Mouse (Mus musculus) frontal cortex, postnatal 10 days (tissue): ENCODE data around the gene Paqr6.
"Not testable (repeated sequence)": the region's sequence is repeated elsewhere in the genome, so short reads cannot be mapped to it uniquely, and the experiment has no call there.

Experiments used
- DNase-seq, 2 experiments: peaks; one replicate each; pipeline ENCODE4 v3.0.0; 2022; ENCODE audit warnings: low spot score in 2 of 2, mixed read lengths in 1 of 2

Paqr6 gene

DNA sequence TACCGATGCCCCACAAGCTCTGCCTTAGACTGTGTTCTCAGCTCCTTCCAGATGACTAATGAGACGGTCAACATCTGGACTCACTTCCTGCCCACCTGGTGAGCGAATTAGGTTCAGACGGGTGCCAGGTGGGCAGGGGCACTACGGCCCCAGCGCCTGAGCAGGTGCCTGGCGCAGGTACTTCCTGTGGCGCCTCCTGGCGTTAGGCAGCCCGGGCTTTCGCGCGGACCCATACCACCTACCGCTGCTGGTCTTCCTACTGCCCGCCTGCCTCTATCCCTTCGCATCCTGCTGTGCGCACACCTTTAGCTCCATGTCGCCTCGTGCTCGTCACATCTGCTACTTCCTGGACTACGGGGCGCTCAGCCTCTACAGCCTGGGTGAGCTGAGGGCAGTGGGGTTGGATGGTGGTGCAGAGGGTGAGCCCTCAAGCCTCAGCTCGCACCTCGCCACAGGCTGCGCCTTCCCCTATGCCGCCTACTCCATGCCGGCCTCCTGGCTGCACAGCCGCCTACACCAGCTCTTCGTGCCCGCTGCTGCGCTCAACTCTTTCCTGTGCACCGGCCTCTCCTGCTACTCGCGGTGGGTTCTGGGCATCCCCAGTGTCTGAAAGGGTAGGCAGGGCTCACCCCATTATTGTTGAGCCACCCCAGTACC, 1.4 kb downstream of the Paqr6 start:
- no peak for DNase-seq

DNA sequence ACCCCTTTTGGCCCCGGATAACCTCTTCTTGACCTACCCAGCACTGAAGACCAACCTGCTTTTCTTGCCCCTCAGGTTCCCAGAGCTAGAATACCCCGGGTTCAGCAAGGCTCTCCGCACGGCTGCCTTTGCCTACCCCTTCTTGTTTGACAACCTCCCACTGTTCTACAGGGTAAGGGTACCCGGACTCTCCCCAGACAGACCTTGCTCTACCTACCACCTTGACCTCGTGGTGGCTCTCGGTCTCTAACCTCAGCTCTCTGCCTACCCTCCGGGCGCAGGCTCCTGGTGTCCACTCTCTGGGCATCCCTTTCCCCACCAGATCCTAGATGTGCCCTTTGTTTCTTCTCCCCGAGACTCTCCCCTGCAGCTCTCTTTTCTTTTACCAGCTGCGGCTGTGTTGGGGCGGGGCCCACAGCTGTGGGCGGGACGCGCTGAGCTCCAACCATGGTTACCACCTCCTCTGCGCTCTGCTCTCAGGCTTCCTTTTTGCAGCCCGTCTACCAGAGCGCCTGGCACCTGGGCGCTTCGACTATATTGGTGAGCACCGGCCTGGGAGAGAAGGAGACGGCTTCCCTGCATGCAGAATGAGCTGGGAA, 2.5 kb downstream of the Paqr6 start:
- not testable (repeated sequence) for DNase-seq

DNA sequence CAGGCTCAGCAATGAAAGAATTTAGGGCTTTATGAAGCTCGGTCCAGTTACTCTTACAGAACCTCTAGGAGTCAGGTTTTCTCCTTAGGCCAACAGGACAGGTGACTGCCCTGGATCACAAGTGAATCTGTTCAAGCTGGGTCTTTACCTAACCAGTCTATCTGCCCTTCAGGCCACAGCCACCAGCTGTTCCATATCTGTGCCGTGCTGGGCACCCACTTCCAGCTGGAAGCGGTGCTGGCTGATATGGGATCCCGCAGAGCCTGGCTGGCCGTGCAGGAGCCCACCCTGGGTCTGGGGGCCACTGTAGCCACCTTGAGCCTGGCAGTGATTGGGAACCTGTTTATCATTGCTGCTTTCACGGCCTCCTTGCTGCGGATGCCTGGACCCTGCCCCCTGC, 3.1 kb downstream of the Paqr6 start:
- DNase-seq, result not testable (repeated sequence)

DNA sequence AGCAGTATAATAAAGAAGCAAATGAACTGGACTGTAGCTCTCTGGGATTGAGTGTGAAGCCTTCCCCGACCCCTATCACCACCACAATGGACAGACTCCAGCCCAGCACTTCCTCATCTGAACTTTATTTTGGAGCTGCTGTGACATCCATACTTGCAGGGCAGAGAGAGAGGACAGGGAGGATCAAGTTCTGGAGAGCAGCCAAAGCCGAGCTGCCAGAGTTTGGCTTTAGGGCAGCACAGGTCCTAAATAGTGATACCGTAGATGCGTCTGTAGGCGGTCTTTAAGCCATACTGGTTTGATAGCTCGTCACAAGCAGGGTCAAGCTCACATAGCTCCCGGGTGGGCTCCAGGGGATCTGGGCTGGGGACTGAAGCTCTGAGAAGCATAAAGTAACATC, 4.1 kb downstream of the Paqr6 start:
- not testable (repeated sequence) for DNase-seq

DNA sequence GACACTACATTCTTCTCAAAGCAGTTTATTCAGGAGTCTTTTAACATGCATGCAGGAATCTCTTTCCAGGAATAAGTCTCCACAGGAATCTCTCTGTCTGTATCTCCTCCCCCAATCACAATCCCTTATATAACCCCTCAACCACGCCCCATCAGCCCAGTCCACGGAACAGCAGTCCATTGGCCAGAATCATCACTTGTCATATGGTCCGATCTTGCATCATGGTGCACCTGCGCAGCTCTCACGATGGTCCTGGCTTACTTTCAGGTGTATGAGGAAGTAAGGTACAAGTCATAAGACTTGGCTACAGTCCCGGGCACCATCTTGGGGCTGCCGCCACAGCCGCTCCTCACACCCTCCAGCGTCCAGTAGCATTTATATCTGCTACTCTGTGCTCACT, 8.3 kb downstream of the Paqr6 start, which contains the start of gene Bglap3:
TSS of gene Bglap3 (minus strand) at position 101 of the 400 bp plus-strand sequence.
- not testable (repeated sequence) for DNase-seq

DNA sequence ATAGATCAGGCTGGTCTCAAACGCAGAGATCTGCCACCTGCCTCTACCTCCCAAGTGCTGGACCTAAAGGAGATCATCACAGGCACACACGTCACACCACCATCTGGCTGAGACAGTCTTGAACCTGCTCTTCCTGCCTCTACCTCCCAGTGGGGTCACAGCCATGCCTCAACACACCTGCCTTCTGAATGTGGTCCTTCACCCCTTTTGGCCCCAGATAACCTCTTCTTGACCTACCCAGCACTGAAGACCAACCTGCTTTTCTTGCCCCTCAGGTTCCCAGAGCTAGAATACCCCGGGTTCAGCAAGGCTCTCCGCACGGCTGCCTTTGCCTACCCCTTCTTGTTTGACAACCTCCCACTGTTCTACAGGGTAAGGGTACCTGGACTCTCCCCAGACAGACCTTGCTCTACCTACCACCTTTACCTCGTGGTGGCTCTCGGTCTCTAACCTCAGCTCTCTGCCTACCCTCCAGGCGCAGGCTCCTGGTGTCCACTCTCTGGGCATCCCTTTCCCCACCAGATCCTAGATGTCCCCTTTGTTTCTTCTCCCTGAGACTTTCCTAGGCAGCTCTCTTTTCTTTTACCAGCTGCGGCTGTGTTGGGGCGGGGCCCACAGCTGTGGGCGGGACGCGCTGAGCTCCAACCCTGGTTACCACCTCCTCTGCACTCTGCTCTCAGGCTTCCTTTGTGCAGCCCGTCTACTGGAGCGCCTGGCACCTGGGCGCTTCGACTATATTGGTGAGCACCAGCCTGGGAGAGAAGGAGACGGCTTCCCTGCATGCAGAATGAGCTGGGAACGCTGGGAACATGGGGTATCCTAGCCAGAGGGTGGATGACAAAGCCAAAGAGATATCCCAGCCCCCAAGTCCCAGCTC, 11.6 kb downstream of the Paqr6 start:
- not testable (repeated sequence) for DNase-seq

DNA sequence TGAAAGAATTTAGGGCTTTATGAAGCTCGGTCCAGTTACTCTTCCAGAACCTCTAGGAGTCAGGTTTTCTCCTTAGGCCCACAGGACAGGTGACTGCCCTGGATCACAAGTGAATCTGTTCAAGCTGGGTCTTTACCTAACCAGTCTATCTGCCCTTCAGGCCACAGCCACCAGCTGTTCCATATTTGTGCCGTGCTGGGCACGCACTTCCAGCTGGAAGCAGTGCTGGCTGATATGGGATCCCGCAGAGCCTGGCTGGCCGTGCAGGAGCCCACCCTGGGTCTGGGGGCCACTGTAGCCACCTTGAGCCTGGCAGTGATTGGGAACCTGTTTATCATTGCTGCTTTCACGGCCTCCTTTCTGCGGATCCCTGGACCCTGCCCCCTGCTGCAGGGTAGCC, 12.3 kb downstream of the Paqr6 start:
- DNase-seq, result not testable (repeated sequence)

DNA sequence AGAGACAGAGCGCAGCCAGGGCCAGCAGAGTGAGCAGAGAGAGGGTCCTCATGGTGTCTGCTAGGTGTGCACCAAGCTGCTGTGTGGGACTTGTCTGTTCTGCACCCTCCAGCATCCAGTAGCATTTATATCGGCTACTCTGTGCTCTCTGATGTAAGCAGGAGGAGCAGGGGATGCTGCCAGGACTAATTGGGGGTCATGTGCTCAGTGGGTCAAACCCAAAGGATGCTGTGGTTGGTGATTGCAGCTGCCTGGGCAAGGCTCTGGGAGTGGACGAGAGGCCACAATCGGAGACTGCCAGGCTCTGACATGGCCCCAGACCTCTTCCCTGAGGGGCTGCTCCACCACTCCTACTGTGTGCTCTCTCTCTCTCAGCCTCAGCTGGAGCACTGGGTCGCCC, 14.2 kb downstream of the Paqr6 start, which contains the start of gene Bglap2:
TSS of gene Bglap2 (minus strand) at position 101 of the 400 bp plus-strand sequence.
- not testable (repeated sequence) for DNase-seq

DNA sequence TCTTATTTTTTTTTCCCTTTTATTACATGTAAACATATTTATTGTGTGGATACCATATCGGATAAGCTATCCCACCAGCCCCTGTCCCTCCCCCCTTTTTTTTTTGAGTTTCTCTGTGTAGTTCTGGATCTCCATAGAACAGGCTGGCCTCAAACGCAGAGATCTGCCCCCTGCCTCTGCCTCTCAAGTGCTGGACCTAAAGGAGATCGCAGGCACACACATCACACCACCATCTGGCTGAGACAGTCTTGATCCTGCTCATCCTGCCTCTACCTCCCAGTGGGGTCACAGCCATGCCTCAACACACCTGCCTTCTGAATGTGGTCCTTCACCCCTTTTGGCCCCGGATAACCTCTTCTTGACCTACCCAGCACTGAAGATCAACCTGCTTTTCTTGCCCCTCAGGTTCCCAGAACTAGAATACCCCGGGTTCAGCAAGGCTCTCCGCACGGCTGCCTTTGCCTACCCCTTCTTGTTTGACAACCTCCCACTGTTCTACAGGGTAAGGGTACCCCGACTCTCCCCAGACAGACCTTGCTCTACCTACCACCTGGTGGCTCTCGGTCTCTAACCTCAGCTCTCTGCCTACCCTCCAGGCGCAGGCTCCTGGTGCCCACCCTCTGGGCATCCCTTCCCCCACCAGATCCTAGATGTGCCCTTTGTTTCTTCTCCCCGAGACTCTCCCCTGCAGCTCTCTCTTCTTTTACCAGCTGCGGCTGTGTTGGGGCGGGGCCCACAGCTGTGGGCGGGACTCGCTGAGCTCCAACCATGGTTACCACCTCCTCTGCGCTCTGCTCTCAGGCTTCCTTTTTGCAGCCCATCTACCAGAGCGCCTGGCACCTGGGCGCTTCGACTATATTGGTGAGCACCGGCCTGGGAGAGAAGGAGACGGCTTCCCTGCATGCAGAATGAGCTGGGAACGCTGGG, 17.3 kb downstream of the Paqr6 start:
- DNase-seq, result not testable (repeated sequence)

DNA sequence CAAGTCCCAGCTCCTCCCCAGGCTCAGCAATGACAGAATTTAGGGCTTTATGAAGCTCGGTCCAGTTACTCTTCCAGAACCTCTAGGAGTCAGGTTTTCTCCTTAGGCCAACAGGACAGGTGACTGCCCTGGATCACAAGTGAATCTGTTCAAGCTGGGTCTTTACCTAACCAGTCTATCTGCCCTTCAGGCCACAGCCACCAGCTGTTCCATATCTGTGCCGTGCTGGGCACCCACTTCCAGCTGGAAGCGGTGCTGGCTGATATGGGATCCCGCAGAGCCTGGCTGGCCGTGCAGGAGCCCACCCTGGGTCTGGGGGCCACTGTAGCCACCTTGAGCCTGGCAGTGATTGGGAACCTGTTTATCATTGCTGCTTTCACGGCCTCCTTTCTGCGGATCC, 18.0 kb downstream of the Paqr6 start:
- not testable (repeated sequence) for DNase-seq

DNA sequence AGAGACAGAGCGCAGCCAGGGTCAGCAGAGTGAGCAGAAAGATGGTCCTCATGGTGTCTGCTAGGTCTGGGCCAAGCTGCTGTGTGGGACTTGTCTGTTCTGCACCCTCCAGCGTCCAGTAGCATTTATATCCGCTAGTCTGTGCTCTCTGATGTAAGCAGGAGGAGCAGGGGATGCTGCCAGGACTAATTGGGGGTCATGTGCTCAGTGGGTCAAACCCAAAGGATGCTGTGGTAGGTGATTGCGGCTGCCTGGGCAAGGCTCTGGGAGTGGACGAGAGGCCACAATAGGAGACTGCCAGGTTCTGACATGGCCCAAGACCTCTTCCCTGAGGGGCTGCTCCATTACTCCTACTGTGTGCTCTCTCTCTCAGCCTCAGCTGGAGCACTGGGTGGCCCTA, 20.0 kb downstream of the Paqr6 start, which contains the start of gene Bglap:
TSS of gene Bglap (minus strand) at position 101 of the 400 bp plus-strand sequence.
- DNase-seq, result no peak

DNA sequence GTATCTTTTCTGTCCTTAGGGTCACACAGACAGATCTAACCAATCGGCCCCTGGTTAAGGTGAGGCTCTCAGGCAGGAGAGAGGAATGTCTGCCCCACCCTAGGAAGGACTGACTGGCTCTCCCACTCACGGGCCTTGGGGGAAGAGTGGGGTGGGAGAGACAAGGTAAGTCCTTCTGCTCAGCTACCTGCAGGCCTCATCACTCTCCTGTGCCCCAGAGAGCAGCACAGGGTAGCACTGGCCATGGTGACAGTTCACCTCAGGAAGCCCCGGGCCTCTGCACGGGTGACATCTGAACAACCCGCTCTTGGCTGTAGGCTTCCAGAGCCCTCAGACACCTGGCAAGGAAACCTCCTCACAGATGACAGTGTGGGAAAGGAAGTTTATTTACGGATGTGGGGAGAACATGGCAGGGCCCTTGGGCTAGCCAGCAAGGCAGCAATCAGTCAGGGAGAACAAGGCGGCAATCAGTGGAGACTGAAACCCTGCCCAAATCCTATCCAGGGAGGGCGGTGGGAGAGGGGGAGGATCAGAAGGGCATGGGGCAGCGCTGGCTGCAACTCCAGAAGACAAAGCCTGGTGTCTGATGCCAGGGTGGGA, 29.5 kb downstream of the Paqr6 start:
- DNase-seq, result no peak

DNA sequence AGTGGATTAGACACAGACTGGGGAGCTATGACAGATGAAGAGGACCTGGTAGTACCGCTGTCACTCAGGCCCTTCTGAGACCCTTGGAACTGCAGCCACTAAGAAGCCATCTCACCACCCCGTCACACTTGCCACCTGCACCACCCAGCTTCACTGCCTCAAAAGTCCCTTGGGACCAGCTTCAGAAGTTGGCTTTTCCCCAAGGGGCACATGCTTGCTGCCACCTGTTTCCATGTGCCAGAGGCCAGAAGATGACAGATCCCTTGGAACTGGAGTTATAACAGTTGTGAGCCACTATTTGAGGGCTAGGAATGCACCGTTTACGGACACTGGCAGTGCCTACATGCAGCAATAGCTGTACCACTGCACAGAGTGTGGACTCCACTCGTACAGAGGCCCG, 30.9 kb downstream of the Paqr6 start:
- no peak for DNase-seq

DNA sequence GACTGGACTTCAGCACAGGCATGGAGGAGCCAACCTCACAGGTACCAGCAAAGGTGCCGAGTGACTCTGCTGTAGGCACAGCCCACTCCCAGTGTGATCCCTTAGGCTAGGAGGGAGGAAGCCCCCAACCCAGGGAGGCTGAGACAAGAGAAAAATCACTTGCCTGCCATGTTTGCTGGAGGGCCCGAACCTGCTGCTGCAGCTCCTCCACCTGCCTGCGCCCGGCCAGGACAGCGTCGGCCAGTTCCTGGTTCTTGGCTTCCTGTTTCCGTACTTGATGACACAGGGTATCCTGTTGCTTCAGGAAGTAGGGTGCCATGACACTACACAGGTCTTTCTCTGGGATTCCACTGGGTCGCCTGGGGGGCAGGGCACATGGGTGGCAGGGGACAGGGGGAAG, 31.4 kb downstream of the Paqr6 start:
- DNase-seq, result no peak

DNA sequence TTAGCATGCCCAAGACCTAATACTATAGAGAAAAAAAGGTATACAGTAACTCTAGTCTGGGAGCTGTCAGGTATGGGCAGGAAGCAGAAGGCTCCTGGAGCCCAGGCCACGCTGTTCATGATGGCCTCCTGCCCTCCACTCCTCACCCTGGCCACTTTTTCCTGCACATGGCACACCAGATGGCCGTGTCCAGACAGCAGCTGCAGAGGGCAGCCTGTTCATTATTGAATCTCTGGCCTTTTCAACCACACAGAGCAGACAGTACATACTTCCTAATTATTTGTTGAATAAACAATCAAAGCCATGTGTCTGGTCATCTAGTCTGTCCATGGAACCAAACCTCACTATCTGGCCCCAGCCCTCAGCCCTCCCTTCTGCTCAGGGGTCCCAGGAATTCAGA, 34.3 kb downstream of the Paqr6 start:
- no peak for DNase-seq

DNA sequence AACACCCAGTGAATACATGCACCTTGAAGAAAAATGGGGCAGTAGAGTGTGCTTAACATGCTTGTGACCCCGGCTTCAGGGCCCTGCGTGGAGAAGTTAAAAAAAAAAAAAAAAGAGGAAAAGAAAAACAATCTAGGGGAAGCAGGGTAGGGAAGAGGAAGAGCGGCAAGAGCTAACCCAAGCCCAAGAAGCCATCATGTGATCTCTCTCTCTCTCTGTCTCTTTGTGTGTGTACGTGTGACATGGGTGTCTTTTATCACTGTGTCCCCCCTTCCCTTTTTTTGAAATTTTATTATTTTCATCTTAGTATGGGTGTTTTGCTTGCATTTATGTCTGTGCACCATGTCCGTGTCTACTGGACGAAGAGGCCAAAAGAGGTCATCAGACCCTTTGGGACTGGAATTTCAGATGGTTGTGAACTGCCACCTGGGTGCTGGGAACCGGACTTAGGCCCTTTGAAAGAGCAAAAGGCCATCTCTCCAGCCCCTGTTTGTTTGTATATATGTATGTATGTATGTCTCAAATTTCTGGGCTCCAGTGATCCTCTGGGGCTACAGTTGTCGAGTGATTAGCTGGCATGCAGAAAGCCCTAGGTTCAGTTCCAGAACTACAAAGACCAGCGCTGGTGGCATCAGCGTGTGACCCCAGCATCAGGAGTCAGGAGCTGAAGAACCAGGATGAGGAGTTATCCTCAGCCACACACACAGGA, 39.3 kb downstream of the Paqr6 start:
- DNase-seq, result no peak

DNA sequence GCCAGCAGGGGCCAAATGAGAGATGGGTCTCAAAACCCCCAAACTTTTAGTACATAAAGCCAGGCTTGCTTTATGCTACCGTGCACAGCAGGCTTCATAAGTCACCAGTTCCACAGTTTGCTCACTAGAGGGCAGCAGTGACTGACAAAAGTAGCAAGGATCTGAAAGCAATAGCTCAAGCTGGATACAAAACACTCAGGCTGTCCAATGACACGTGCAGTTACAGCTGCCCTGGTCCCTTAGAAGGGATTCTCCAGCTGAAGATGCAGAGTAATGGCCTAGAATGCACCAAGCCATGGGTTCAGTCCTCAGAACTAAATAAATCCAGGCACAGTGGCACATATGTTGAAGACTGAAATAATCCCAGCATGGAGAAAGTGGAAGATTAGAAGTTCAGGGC, 42.7 kb downstream of the Paqr6 start:
- DNase-seq, result peak; percentile 37 to 51

DNA sequence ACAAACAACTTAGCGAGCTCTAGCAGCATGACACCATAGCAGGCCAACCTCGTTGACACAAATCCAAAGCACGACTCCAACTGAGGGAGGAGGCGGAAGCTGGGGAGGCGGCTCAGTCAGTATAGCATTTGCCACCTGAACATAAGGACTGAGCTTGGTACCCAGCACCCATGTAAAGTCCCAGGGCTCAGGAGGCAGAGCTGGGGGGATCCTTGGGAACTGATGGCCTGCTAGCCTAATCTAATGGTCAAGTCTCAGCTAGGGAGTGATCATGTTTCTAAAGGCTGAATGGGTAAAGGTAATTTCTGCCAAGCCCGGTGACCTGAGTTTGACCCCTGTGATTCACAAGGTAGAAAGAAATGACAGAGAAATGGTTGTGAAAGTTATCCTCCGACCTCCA, 43.1 kb downstream of the Paqr6 start:
- DNase-seq, result no peak

DNA sequence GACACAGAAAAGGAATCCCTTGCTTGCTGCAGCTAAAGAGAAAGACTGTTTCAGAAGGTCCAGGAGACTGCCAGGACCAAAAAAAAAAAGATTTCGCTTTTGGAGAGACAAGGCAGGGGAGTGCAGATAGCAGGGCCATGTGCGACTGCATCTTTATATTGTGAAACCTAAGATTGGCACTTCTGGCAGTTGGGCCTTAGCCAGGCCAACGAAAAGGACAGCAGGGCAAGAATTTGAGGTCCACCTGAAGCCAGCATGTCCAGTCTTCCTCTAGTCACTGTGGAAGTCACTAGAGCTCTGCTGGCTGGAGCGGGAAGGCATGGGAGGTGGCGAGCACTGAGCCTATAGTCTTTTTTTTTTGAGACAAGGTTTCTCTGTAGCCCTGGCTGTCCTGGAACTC, 44.6 kb downstream of the Paqr6 start:
- DNase-seq, result no peak
